ENCODE assay signal across 19 mouse cellular contexts in the genomic region with DNA sequence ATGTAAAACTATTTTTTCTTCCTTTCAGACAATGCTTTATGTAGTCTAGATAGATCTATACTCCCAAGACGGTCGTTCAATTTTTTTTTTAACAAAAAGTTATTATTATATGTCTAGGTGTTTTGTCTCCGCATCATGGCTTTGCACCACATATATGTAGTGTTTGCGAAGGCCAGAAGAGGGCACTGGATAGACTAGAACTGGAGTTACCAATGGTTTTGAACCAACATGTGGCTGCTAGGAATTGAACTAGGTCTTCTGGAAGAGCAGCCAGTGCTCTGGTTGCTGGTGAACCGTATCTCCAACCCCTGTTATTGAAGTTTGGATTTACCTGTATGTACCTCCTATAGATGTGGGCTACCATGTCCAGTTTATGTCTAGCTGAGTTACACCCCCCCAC. TPM values are rescaled to one million over a fixed set of nuclear protein-coding genes. Genes with fewer than 3 reads are reported as not detected.
DNase-seq lines count a peak whose midpoint lies in the region; TF ChIP-seq lines count a peak whose summit lies in the region.
"Had no signal": no experiment of that assay in that cellular context is flagged by ENCODE, and none has a peak within 500 bp of the region (broad histone marks: within the 10 kb centered on the region; RNA-seq: fewer than 3 reads in every experiment).

No protein-coding gene starts in this region.

- no peak overlapping the region for H3K27ac ChIP-seq in left cerebral cortex, adult 2 months
- no peak overlapping the region for H3K27ac ChIP-seq in ES-E14 (ENCODE audit: insufficient read depth, low read depth, low read length, poor library complexity, severe bottlenecking)
- H3K27ac ChIP-seq: forebrain, embryonic 15.5 days; gastrocnemius, adult 2 months; heart, embryonic 15.5 days; macrophage; neural tube, embryonic 13.5 days had no signal

- no peak for DNase-seq in left cerebral cortex, adult 2 months (ENCODE audit: extremely low spot score in 1 of 2, low spot score in 2 of 2)
- no peak for DNase-seq in left cerebral cortex, adult 18-20 months (ENCODE audit: low spot score in 2 of 2)
- peak; percentile 33 for DNase-seq in thymus, postnatal 14 days
- no peak for DNase-seq in thymus, postnatal 0 days (ENCODE audit: low spot score)
- no peak for DNase-seq in ES-E14 (ENCODE audit: low read depth, low spot score)
- peak; percentile 44 for DNase-seq in splenic B cell, adult 2 months (ENCODE audit: low read depth, low spot score)
- no peak for DNase-seq in kidney, postnatal 10 days
- DNase-seq in urinary bladder, adult 18-20 months (ENCODE audit: low spot score in 2 of 2), result no peak
- DNase-seq: adrenal gland, postnatal 36 days; cerebellum, adult 9-10 months; embryo, embryonic 11 days; gastrocnemius, adult 2 months; heart, adult 11 months; kidney, postnatal 14 days; right cerebral cortex, postnatal 25 days had no signal

- H3K4me3 ChIP-seq in left cerebral cortex, adult 2 months, result no peak overlapping the region
- no peak overlapping the region for H3K4me3 ChIP-seq in ES-E14 (ENCODE audit: insufficient read depth in 1 of 2, low read depth in 1 of 2, low read length in 2 of 2, poor library complexity in 1 of 2, severe bottlenecking in 1 of 2)
- H3K4me3 ChIP-seq: forebrain, embryonic 15.5 days; gastrocnemius, adult 2 months; heart, embryonic 15.5 days; neural tube, embryonic 13.5 days had no signal

- in situ Hi-C loops in ES-E14 (cut with MboI; ENCODE audit: low sequenced_read_pairs in 2 of 2, unreplicated experiment in 2 of 2), result no loop called here

- intact Hi-C loops in left cerebral cortex, adult 2 months (cut with DNase I), result loop anchor here (10.0 kb wide), 1 partner anchor 282 kb away; a partner anchor contains a TSS

- no peaks in the 10 kb centered on the region for H3K9me3 ChIP-seq in ES-E14 (ENCODE audit: control insufficient read depth, insufficient read depth, low read depth, low read length)
- H3K9me3 ChIP-seq: forebrain, embryonic 15.5 days; heart, embryonic 15.5 days; neural tube, embryonic 13.5 days had no signal

- H3K36me3 ChIP-seq in ES-E14 (ENCODE audit: control insufficient read depth, insufficient read depth, low read length, poor library complexity, severe bottlenecking), result no peaks in the 10 kb centered on the region
- no peaks in the 10 kb centered on the region; the same call in 1 of the 2 replicates for H3K36me3 ChIP-seq in splenic B cell, adult 2 months (ENCODE audit: control insufficient read depth, insufficient read depth, low read length, poor library complexity, severe bottlenecking)
- H3K36me3 ChIP-seq: heart, embryonic 15.5 days had no signal

- TF ChIP-seq CTCF in left cerebral cortex, adult 2 months (IDR thresholded peaks at IDR 0.05), result peak; percentile 3; the same call in 1 of the 2 replicates

- H3K4me1 ChIP-seq in ES-E14 (ENCODE audit: control insufficient read depth in 2 of 2, insufficient read depth in 2 of 2, low read length in 2 of 2, poor library complexity in 1 of 2), result peaks cover 3 to 5% of the 10 kb centered on the region in 2 experiments; a peak in 2 of 4 replicates

- no peaks in the 10 kb centered on the region for H3K27me3 ChIP-seq in splenic B cell, adult 2 months (ENCODE audit: control insufficient read depth, insufficient read depth, low read length, poor library complexity, severe bottlenecking)
- H3K27me3 ChIP-seq: forebrain, embryonic 15.5 days; heart, embryonic 15.5 days; neural tube, embryonic 13.5 days had no signal

- H3K9ac ChIP-seq in ES-E14 (ENCODE audit: insufficient read depth, low read depth, low read length, poor library complexity, severe bottlenecking), result no peak overlapping the region
- H3K9ac ChIP-seq: forebrain, embryonic 15.5 days; heart, embryonic 15.5 days; neural tube, embryonic 13.5 days had no signal

TF ChIP-seq in ES-E14, 5 proteins besides CTCF, POLR2A, EP300 and RAD21:
- TF ChIP-seq ZC3H11A (IDR thresholded peaks at IDR 0.05; ENCODE audit: borderline replicate concordance, low read depth, low read length), result 0 out of 2 replicates have a peak, but pooled peaks have one; percentile 2
- TF ChIP-seq ZNF384 (IDR thresholded peaks at IDR 0.05; ENCODE audit: low read depth, low read length), result no peak
- TF ChIP-seq MAFK (IDR thresholded peaks at IDR 0.05; ENCODE audit: insufficient read depth, low read depth, low read length), result no peak

RNA-seq across cellular contexts. Expression of a gene that starts 4.0 kb away (rescaled TPM):
- 10 to 100 TPM; 34.1 to 37.6 TPM for total RNA-seq in left cerebral cortex, adult 2 months (2021)
- 10 to 100 TPM; 37.3 to 38.4 TPM for total RNA-seq in left cerebral cortex, adult 18-20 months (2021)
- 27.1 and 27.6 TPM in 2 replicates for polyA plus RNA-seq in thymus, postnatal 0 days (2015; fragmentation: Nextera tagmentation; extraction: Ambion mirVana)
- 8.7 and 10.1 TPM in 2 replicates for total RNA-seq in ES-E14 (2012; rRNA removed)

RNA-seq across cellular contexts. Expression of a gene that starts 11.0 kb away (rescaled TPM):
- total RNA-seq in left cerebral cortex, adult 2 months (2021), result 10 to 100 TPM; 11.5 to 12.7 TPM
- total RNA-seq in left cerebral cortex, adult 18-20 months (2021), result 10 to 100 TPM; 12.8 to 14.9 TPM
- 3.4 and 3.8 TPM in 2 replicates for polyA plus RNA-seq in thymus, postnatal 0 days (2015; fragmentation: Nextera tagmentation; extraction: Ambion mirVana)
- 0.58 and 1.3 TPM in 2 replicates for total RNA-seq in ES-E14 (2012; rRNA removed)

Comparison
In these comparisons a context has a peak if more than half of its experiments do, and no peak if none do; other contexts are left out.
1. DNase-seq: peak in thymus, postnatal 14 days (single experiment) and splenic B cell, adult 2 months (single experiment); none in left cerebral cortex, adult 2 months (0 of 2), left cerebral cortex, adult 18-20 months (0 of 2), thymus, postnatal 0 days (single experiment), ES-E14 (single experiment), kidney, postnatal 10 days (single experiment) and urinary bladder, adult 18-20 months (0 of 2).